Mouse (Mus musculus): Measurements from ENCODE around the gene Itpr2.

DNA sequence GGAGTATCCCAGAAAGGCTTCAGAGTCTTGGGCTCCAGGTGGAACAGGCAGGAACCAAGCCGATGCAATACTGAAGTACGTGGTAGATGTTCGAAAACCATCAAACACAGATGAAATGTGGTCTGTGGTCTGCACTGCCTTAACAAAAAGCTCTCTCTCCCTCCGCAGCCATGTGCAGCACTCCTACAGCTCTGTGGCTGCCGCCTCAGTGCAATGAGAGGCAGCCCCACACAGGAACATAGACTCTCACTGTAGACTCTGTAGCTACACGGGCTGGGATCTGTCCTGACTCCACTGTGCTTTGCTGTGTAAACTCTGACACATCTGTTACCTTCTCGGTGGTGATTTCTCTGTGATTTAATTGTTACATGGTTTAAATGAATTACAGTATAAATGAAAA lies 218.0 kb downstream of the Itpr2 start:
- no peak for TF ChIP-seq POLR2A (IDR thresholded peaks at IDR 0.05; ENCODE audit: insufficient read depth, low read length)
- TF ChIP-seq CTCF (IDR thresholded peaks at IDR 0.05; ENCODE audit: low read depth, low read length): no peak
- no peak for TF ChIP-seq EP300 (IDR thresholded peaks at IDR 0.05; ENCODE audit: insufficient read depth, low read depth, low read length)
